Mouse (Mus musculus) neutrophil, adult 5-6 weeks (primary cell): ENCODE results near the gene Tescl. TPM values are rescaled to one million over a fixed set of nuclear protein-coding genes. Genes with fewer than 3 reads are reported as not detected.

ENCODE experiments used
- total RNA-seq: library from RNA; stranded (forward); fragments of 200-1000 nt; gene quantifications from 2 replicates; pipeline ENCODE4 v1.2.3, GENCODE M21; 2017

Gene Tescl
- total RNA-seq, 1 experiment from 2014 or later = not detected

Other genes with a start within 250 kb of the Tescl start
- gene Zfp112, start 221.6 kb downstream of the Tescl start, total RNA-seq = 2.2 and 2.9 TPM in 2 replicates
- gene Zfp235, start 199.8 kb downstream of the Tescl start, total RNA-seq = 7.2 and 9.6 TPM in 2 replicates
- 0.25 and 0.35 TPM in 2 replicates for gene Zfp114, start 158.9 kb downstream of the Tescl start, total RNA-seq
- gene Zfp111, start 122.5 kb downstream of the Tescl start, total RNA-seq = 0.25 and 0.35 TPM in 2 replicates
- gene Zfp109, start 96.4 kb downstream of the Tescl start, total RNA-seq = 0.61 and 1.2 TPM in 2 replicates
- gene Zfp108, start 79.1 kb downstream of the Tescl start, total RNA-seq = 0.47 and 0.49 TPM in 2 replicates
- 0.37 and 0.47 TPM in 2 replicates for gene Zfp93, start 63.5 kb downstream of the Tescl start, total RNA-seq
- 8.3 and 10.1 TPM in 2 replicates for gene Zfp61, start 32.7 kb downstream of the Tescl start, total RNA-seq
- 8.7 and 14.6 TPM in 2 replicates for gene Zfp94, start 17.3 kb downstream of the Tescl start, total RNA-seq
- gene Lypd5, start 15.3 kb upstream of the Tescl start, total RNA-seq = not detected in 2 replicates
- gene Kcnn4, start 36.3 kb upstream of the Tescl start, total RNA-seq = 13.6 and 14.8 TPM in 2 replicates
- gene Smg9, start 65.7 kb upstream of the Tescl start, total RNA-seq = 30.7 and 33.6 TPM in 2 replicates
- gene Irgc1, start 118.4 kb upstream of the Tescl start, total RNA-seq = 3.1 and 4.4 TPM in 2 replicates
- 209 and 221 TPM in 2 replicates for gene Plaur, start 128.5 kb upstream of the Tescl start, total RNA-seq
- not detected in 2 replicates for gene Cadm4, start 148.1 kb upstream of the Tescl start, total RNA-seq
- gene Zfp428, start 173.1 kb upstream of the Tescl start, total RNA-seq = 0.49 TPM in 1 of 2 replicates, not detected in the other
- gene AC161166.1, start 178.5 kb upstream of the Tescl start, total RNA-seq = not detected in 2 replicates
- 12.4 and 14.0 TPM in 2 replicates for gene Irgq, start 196.8 kb upstream of the Tescl start, total RNA-seq
- gene Pinlyp, start 212.2 kb upstream of the Tescl start, total RNA-seq = not detected in 2 replicates
- 38.4 and 56.0 TPM in 2 replicates for gene Xrcc1, start 212.4 kb upstream of the Tescl start, total RNA-seq